ENCODE assay signal across 9 mouse cellular contexts in the genomic region with DNA sequence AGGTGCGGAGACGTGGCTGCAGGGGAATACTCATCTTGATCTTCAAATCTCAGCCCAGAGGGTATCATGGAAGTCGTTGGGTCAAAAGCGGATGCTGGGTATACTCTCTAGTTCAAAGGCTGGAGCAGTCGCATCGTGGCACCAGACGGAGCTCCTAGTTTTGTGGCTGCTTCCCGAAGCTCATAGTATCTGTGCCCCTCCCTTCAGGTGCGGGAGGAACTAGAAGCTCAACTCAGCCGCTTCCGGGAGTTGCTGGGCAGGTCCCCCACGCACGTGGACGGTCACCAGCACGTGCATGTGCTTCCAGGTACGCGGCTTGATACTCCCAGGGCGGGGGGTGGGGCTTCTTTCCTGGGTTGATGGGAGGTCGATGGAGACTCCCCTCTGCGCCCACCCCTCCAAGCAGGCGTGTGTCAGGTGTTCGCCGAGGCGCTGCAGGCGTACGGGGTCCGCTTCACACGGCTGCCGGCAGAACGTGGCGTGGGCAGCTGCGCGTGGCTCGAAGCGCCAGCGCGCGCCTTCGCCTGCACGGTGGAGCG. TPM values are rescaled to one million over a fixed set of nuclear protein-coding genes. Genes with fewer than 3 reads are reported as not detected.
A peak's percentile ranks its signal among the peaks of the same experiment; 100 is the strongest.
DNase-seq lines count a peak whose midpoint lies in the region; ATAC-seq and TF ChIP-seq lines count a peak whose summit lies in the region.
"Had no signal": no experiment of that assay in that cellular context is flagged by ENCODE, and none has a peak within 500 bp of the region (broad histone marks: within the 10 kb centered on the region; RNA-seq: fewer than 3 reads in every experiment).

No protein-coding gene starts in this region.

- 2% methylated on average over 41 of the region's 41 CpGs for WGBS in heart, embryonic 11.5 days (ENCODE audit: insufficient replicate concordance)
- under 1% methylated on average over 41 of the region's 41 CpGs for WGBS in embryonic facial prominence, embryonic 13.5 days
- under 1% methylated on average over 41 of the region's 41 CpGs for WGBS in intestine, postnatal 0 days
- WGBS in liver, embryonic 16.5 days (ENCODE audit: insufficient replicate concordance): 2% methylated on average over 41 of the region's 41 CpGs
- WGBS in neural tube, embryonic 15.5 days: under 1% methylated on average over 41 of the region's 41 CpGs

- peaks cover 3% of the 10 kb centered on the region; the same call in 1 of the 2 replicates for H3K27me3 ChIP-seq in heart, embryonic 11.5 days (ENCODE audit: control insufficient read depth, insufficient read depth, low read length)
- H3K27me3 ChIP-seq in embryonic facial prominence, embryonic 13.5 days: peaks cover 10% of the 10 kb centered on the region
- no peaks in the 10 kb centered on the region for H3K27me3 ChIP-seq in intestine, postnatal 0 days (replicated peaks; ENCODE audit: control insufficient read depth, insufficient read depth, low read length)
- no peaks in the 10 kb centered on the region for H3K27me3 ChIP-seq in liver, embryonic 16.5 days (ENCODE audit: control insufficient read depth, insufficient read depth, low read depth, low read length)
- no peaks in the 10 kb centered on the region for H3K27me3 ChIP-seq in neural tube, embryonic 15.5 days (replicated peaks)

- peak overlapping the region; percentile 100 for H3K4me2 ChIP-seq in heart, embryonic 11.5 days
- peak overlapping the region; percentile 99 for H3K4me2 ChIP-seq in embryonic facial prominence, embryonic 13.5 days
- peak overlapping the region; percentile 98 for H3K4me2 ChIP-seq in intestine, postnatal 0 days (replicated peaks; ENCODE audit: low read depth)
- peak overlapping the region; percentile 99 for H3K4me2 ChIP-seq in liver, embryonic 16.5 days (ENCODE audit: low read depth, low read length)
- H3K4me2 ChIP-seq in neural tube, embryonic 15.5 days: peak overlapping the region; percentile 93

- DNase-seq in heart, adult 9 months (ENCODE audit: low spot score in 2 of 2): no peak
- DNase-seq in ES-E14 (ENCODE audit: low read depth, low spot score): no peak

- no peak; the same call in 1 of the 2 replicates for ATAC-seq in heart, embryonic 11.5 days (replicated peaks; ENCODE audit: insufficient number of reproducible peaks, low FRiP score, low TSS enrichment)
- ATAC-seq in embryonic facial prominence, embryonic 13.5 days (ENCODE audit: insufficient number of reproducible peaks, insufficient read depth, low FRiP score, low TSS enrichment, low read depth): no peak
- ATAC-seq in intestine, postnatal 0 days: peak; percentile 39; the same call in 1 of the 2 replicates
- no peak for ATAC-seq in liver, embryonic 16.5 days (ENCODE audit: low read depth)
- peak; percentile 68 for ATAC-seq in neural tube, embryonic 15.5 days (ENCODE audit: low FRiP score)
- no peak for ATAC-seq in monocyte, adult 5-6 weeks (replicated peaks; ENCODE audit: insufficient number of reproducible peaks, low FRiP score, low TSS enrichment, poor library complexity, severe bottlenecking)

- TF ChIP-seq CTCF in intestine, postnatal 0 days (IDR thresholded peaks at IDR 0.05; ENCODE audit: low read depth): no peak

- H3K9me3 ChIP-seq in heart, embryonic 11.5 days (replicated peaks; ENCODE audit: control insufficient read depth, low read length): no peaks in the 10 kb centered on the region
- H3K9me3 ChIP-seq in ES-E14 (ENCODE audit: control insufficient read depth, insufficient read depth, low read depth, low read length): no peaks in the 10 kb centered on the region
- no peaks in the 10 kb centered on the region for H3K9me3 ChIP-seq in embryonic facial prominence, embryonic 13.5 days
- no peaks in the 10 kb centered on the region for H3K9me3 ChIP-seq in intestine, postnatal 0 days (ENCODE audit: control insufficient read depth)
- no peaks in the 10 kb centered on the region for H3K9me3 ChIP-seq in liver, embryonic 16.5 days (replicated peaks; ENCODE audit: control insufficient read depth, low read length)
- no peaks in the 10 kb centered on the region for H3K9me3 ChIP-seq in neural tube, embryonic 15.5 days (replicated peaks)

- peak overlapping the region; percentile 70 for H3K9ac ChIP-seq in heart, embryonic 11.5 days (ENCODE audit: low read depth, low read length)
- H3K9ac ChIP-seq in ES-E14 (ENCODE audit: insufficient read depth, low read depth, low read length, poor library complexity, severe bottlenecking): peak overlapping the region; percentile 88
- peak overlapping the region; percentile 71 for H3K9ac ChIP-seq in embryonic facial prominence, embryonic 13.5 days
- peak overlapping the region; percentile 64 for H3K9ac ChIP-seq in intestine, postnatal 0 days (ENCODE audit: low read depth, low read length)
- H3K9ac ChIP-seq in liver, embryonic 16.5 days (ENCODE audit: low read depth, low read length): peak overlapping the region; percentile 64
- peak overlapping the region; percentile 62 for H3K9ac ChIP-seq in neural tube, embryonic 15.5 days (replicated peaks)

- H3K27ac ChIP-seq in heart, embryonic 11.5 days (ENCODE audit: low read depth, low read length): no peak overlapping the region
- H3K27ac ChIP-seq in ES-E14 (ENCODE audit: insufficient read depth, low read depth, low read length, poor library complexity, severe bottlenecking): no peak overlapping the region
- H3K27ac ChIP-seq in embryonic facial prominence, embryonic 13.5 days: no peak overlapping the region
- H3K27ac ChIP-seq in intestine, postnatal 0 days (ENCODE audit: low read depth, low read length): peak overlapping the region; percentile 47
- H3K27ac ChIP-seq in liver, embryonic 16.5 days (ENCODE audit: low read length): no peak overlapping the region
- peak overlapping the region; percentile 64 for H3K27ac ChIP-seq in neural tube, embryonic 15.5 days (replicated peaks)

- in situ Hi-C loops in ES-E14 (cut with MboI; ENCODE audit: low sequenced_read_pairs in 2 of 2, unreplicated experiment in 2 of 2): no loop called here

- H3K4me1 ChIP-seq in heart, embryonic 11.5 days (ENCODE audit: control insufficient read depth, insufficient read depth, low read length): peaks cover 11% of the 10 kb centered on the region
- H3K4me1 ChIP-seq in ES-E14 (ENCODE audit: control insufficient read depth in 2 of 2, insufficient read depth in 2 of 2, low read length in 2 of 2, poor library complexity in 1 of 2): peaks cover 0 to 2% of the 10 kb centered on the region in 2 experiments; a peak in 1 of 4 replicates
- H3K4me1 ChIP-seq in embryonic facial prominence, embryonic 13.5 days: peaks cover 12% of the 10 kb centered on the region
- peaks cover 23% of the 10 kb centered on the region for H3K4me1 ChIP-seq in intestine, postnatal 0 days (replicated peaks; ENCODE audit: control insufficient read depth, insufficient read depth, low read length)
- peaks cover 15% of the 10 kb centered on the region for H3K4me1 ChIP-seq in liver, embryonic 16.5 days (ENCODE audit: control insufficient read depth, low read depth, low read length)
- H3K4me1 ChIP-seq in neural tube, embryonic 15.5 days: peaks cover 17% of the 10 kb centered on the region

- peak overlapping the region; percentile 61 for H3K4me3 ChIP-seq in heart, embryonic 11.5 days (ENCODE audit: low read depth, low read length)
- peak overlapping the region; percentile 76 to 88 for H3K4me3 ChIP-seq in ES-E14 (ENCODE audit: insufficient read depth in 1 of 2, low read depth in 1 of 2, low read length in 2 of 2, poor library complexity in 1 of 2, severe bottlenecking in 1 of 2)
- H3K4me3 ChIP-seq in embryonic facial prominence, embryonic 13.5 days: peak overlapping the region; percentile 62
- peak overlapping the region; percentile 50 for H3K4me3 ChIP-seq in intestine, postnatal 0 days (ENCODE audit: low read depth, low read length)
- H3K4me3 ChIP-seq in liver, embryonic 16.5 days (ENCODE audit: low read depth, low read length): peak overlapping the region; percentile 73
- peak overlapping the region; percentile 55 for H3K4me3 ChIP-seq in neural tube, embryonic 15.5 days (replicated peaks)

- peaks cover 5% of the 10 kb centered on the region; the same call in 1 of the 2 replicates for H3K36me3 ChIP-seq in heart, embryonic 11.5 days (ENCODE audit: control insufficient read depth, insufficient read depth, low read length)
- 0 out of 2 replicates have a peak, but pooled peaks cover 3% of the 10 kb centered on the region for H3K36me3 ChIP-seq in ES-E14 (ENCODE audit: control insufficient read depth, insufficient read depth, low read length, poor library complexity, severe bottlenecking)
- peaks cover 17% of the 10 kb centered on the region for H3K36me3 ChIP-seq in embryonic facial prominence, embryonic 13.5 days
- H3K36me3 ChIP-seq in intestine, postnatal 0 days (ENCODE audit: control insufficient read depth, insufficient read depth): peaks cover 6% of the 10 kb centered on the region; the same call in 1 of the 2 replicates
- H3K36me3 ChIP-seq in liver, embryonic 16.5 days (ENCODE audit: control insufficient read depth, insufficient read depth): peaks cover 2% of the 10 kb centered on the region; the same call in 1 of the 2 replicates
- H3K36me3 ChIP-seq in neural tube, embryonic 15.5 days: 0 out of 2 replicates have a peak, but pooled peaks cover 8% of the 10 kb centered on the region

RNA-seq across cellular contexts. Expression of gene Ccdc116, which starts 0.4 kb away (rescaled TPM):
- 0.07 TPM in 1 of 2 replicates, not detected in the other for polyA plus RNA-seq in heart, embryonic 11.5 days (2014; fragmentation: Nextera tagmentation; extraction: Ambion mirVana)
- total RNA-seq in ES-E14 (2012; rRNA removed): 4.0 and 4.4 TPM in 2 replicates
- 0.62 and 0.98 TPM in 2 replicates for polyA plus RNA-seq in embryonic facial prominence, embryonic 13.5 days (2015; fragmentation: Nextera tagmentation; extraction: Ambion mirVana)
- 1.7 and 2.0 TPM in 2 replicates for polyA plus RNA-seq in intestine, postnatal 0 days (2015; fragmentation: Nextera tagmentation; extraction: Ambion mirVana)
- polyA plus RNA-seq in liver, embryonic 16.5 days (2015; fragmentation: Nextera tagmentation; extraction: Ambion mirVana): 0.14 and 0.45 TPM in 2 replicates
- 2.7 and 3.5 TPM in 2 replicates for polyA plus RNA-seq in neural tube, embryonic 15.5 days (2015; fragmentation: Nextera tagmentation; extraction: Ambion mirVana)
- 0.19 to 0.53 TPM in 2 of 3 replicates, not detected in the other for total RNA-seq in monocyte, adult 5-6 weeks (2017)

RNA-seq across cellular contexts. Expression of gene Ydjc, which starts 3.0 kb away (rescaled TPM):
- polyA plus RNA-seq in heart, embryonic 11.5 days (2014; fragmentation: Nextera tagmentation; extraction: Ambion mirVana): 4.6 and 5.8 TPM in 2 replicates
- 34.0 and 64.7 TPM in 2 replicates for total RNA-seq in ES-E14 (2012; rRNA removed)
- 9.3 and 10.9 TPM in 2 replicates for polyA plus RNA-seq in embryonic facial prominence, embryonic 13.5 days (2015; fragmentation: Nextera tagmentation; extraction: Ambion mirVana)
- polyA plus RNA-seq in intestine, postnatal 0 days (2015; fragmentation: Nextera tagmentation; extraction: Ambion mirVana): 24.6 and 28.8 TPM in 2 replicates
- 5.3 and 5.6 TPM in 2 replicates for polyA plus RNA-seq in liver, embryonic 16.5 days (2015; fragmentation: Nextera tagmentation; extraction: Ambion mirVana)
- polyA plus RNA-seq in neural tube, embryonic 15.5 days (2015; fragmentation: Nextera tagmentation; extraction: Ambion mirVana): 45.6 and 52.3 TPM in 2 replicates
- 0.96 to 1.5 TPM (median 1.2 TPM) in 3 replicates for total RNA-seq in monocyte, adult 5-6 weeks (2017)

RNA-seq across cellular contexts. Expression of gene Sdf2l1, which starts 15.3 kb away (rescaled TPM):
- polyA plus RNA-seq in heart, embryonic 11.5 days (2014; fragmentation: Nextera tagmentation; extraction: Ambion mirVana): 61.9 and 63.6 TPM in 2 replicates
- 112 and 168 TPM in 2 replicates for total RNA-seq in ES-E14 (2012; rRNA removed)
- 60.1 and 65.3 TPM in 2 replicates for polyA plus RNA-seq in embryonic facial prominence, embryonic 13.5 days (2015; fragmentation: Nextera tagmentation; extraction: Ambion mirVana)
- polyA plus RNA-seq in intestine, postnatal 0 days (2015; fragmentation: Nextera tagmentation; extraction: Ambion mirVana): 67.9 and 70.3 TPM in 2 replicates
- 43.3 and 45.5 TPM in 2 replicates for polyA plus RNA-seq in liver, embryonic 16.5 days (2015; fragmentation: Nextera tagmentation; extraction: Ambion mirVana)
- 38.4 and 57.3 TPM in 2 replicates for polyA plus RNA-seq in neural tube, embryonic 15.5 days (2015; fragmentation: Nextera tagmentation; extraction: Ambion mirVana)
- total RNA-seq in monocyte, adult 5-6 weeks (2017): 39.0 to 54.2 TPM (median 52.4 TPM) in 3 replicates

RNA-seq across cellular contexts. Expression of gene 2610318N02Rik, which starts 22.5 kb away (rescaled TPM):
- 37.0 and 41.5 TPM in 2 replicates for polyA plus RNA-seq in heart, embryonic 11.5 days (2014; fragmentation: Nextera tagmentation; extraction: Ambion mirVana)
- total RNA-seq in ES-E14 (2012; rRNA removed): 47.7 and 74.0 TPM in 2 replicates
- 42.8 and 54.8 TPM in 2 replicates for polyA plus RNA-seq in embryonic facial prominence, embryonic 13.5 days (2015; fragmentation: Nextera tagmentation; extraction: Ambion mirVana)
- polyA plus RNA-seq in intestine, postnatal 0 days (2015; fragmentation: Nextera tagmentation; extraction: Ambion mirVana): 7.1 and 7.9 TPM in 2 replicates
- polyA plus RNA-seq in liver, embryonic 16.5 days (2015; fragmentation: Nextera tagmentation; extraction: Ambion mirVana): 13.1 and 14.8 TPM in 2 replicates
- 13.1 and 16.2 TPM in 2 replicates for polyA plus RNA-seq in neural tube, embryonic 15.5 days (2015; fragmentation: Nextera tagmentation; extraction: Ambion mirVana)
- 0.53 to 2.7 TPM (median 1.5 TPM) in 3 replicates for total RNA-seq in monocyte, adult 5-6 weeks (2017)
- total RNA-seq: neutrophil, adult 5-6 weeks had no signal

RNA-seq across cellular contexts. Expression of gene Ppil2, which starts 36.4 kb away (rescaled TPM):
- 104 and 108 TPM in 2 replicates for polyA plus RNA-seq in heart, embryonic 11.5 days (2014; fragmentation: Nextera tagmentation; extraction: Ambion mirVana)
- 73.2 and 86.7 TPM in 2 replicates for total RNA-seq in ES-E14 (2012; rRNA removed)
- polyA plus RNA-seq in embryonic facial prominence, embryonic 13.5 days (2015; fragmentation: Nextera tagmentation; extraction: Ambion mirVana): 159 and 161 TPM in 2 replicates
- polyA plus RNA-seq in intestine, postnatal 0 days (2015; fragmentation: Nextera tagmentation; extraction: Ambion mirVana): 71.9 and 78.7 TPM in 2 replicates
- 52.5 and 55.9 TPM in 2 replicates for polyA plus RNA-seq in liver, embryonic 16.5 days (2015; fragmentation: Nextera tagmentation; extraction: Ambion mirVana)
- 134 and 143 TPM in 2 replicates for polyA plus RNA-seq in neural tube, embryonic 15.5 days (2015; fragmentation: Nextera tagmentation; extraction: Ambion mirVana)
- total RNA-seq in monocyte, adult 5-6 weeks (2017): 116 to 187 TPM (median 132 TPM) in 3 replicates

Comparison
In these comparisons a context has a peak if more than half of its experiments do, and no peak if none do; other contexts are left out.
1. ATAC-seq: peak in intestine, postnatal 0 days (single experiment) and neural tube, embryonic 15.5 days (single experiment); none in heart, embryonic 11.5 days (single experiment), embryonic facial prominence, embryonic 13.5 days (single experiment), liver, embryonic 16.5 days (single experiment) and monocyte, adult 5-6 weeks (single experiment).
2. H3K27ac ChIP-seq: peak in intestine, postnatal 0 days (single experiment) and neural tube, embryonic 15.5 days (single experiment); none in heart, embryonic 11.5 days (single experiment), ES-E14 (single experiment), embryonic facial prominence, embryonic 13.5 days (single experiment) and liver, embryonic 16.5 days (single experiment).
3. Peak in every context shown above with its lines, with median percentiles within 50 percentile points of each other: H3K4me2 ChIP-seq, H3K4me3 ChIP-seq and H3K9ac ChIP-seq.